Mouse (Mus musculus) testis, adult 2 months (tissue): ENCODE measurements around the gene Mien1.

Experiments
- CTCF ChIP-seq: fragments of 200-500 bp; IDR thresholded peaks from 2 replicates; pipeline ENCODE4 v1.5.1; 2012; ENCODE audit warnings: low read depth, mild to moderate bottlenecking, inconsistent platforms, low read length, moderate library complexity; ENCODE audit not compliant: control insufficient read depth, insufficient read depth, insufficient replicate concordance
- POLR2A ChIP-seq: fragments of 200-500 bp; IDR thresholded peaks from 2 replicates; pipeline ENCODE4 v1.6.1; 2012; ENCODE audit warnings: low read depth, mild to moderate bottlenecking, inconsistent platforms, low read length, moderate library complexity; ENCODE audit not compliant: control insufficient read depth

DNA sequence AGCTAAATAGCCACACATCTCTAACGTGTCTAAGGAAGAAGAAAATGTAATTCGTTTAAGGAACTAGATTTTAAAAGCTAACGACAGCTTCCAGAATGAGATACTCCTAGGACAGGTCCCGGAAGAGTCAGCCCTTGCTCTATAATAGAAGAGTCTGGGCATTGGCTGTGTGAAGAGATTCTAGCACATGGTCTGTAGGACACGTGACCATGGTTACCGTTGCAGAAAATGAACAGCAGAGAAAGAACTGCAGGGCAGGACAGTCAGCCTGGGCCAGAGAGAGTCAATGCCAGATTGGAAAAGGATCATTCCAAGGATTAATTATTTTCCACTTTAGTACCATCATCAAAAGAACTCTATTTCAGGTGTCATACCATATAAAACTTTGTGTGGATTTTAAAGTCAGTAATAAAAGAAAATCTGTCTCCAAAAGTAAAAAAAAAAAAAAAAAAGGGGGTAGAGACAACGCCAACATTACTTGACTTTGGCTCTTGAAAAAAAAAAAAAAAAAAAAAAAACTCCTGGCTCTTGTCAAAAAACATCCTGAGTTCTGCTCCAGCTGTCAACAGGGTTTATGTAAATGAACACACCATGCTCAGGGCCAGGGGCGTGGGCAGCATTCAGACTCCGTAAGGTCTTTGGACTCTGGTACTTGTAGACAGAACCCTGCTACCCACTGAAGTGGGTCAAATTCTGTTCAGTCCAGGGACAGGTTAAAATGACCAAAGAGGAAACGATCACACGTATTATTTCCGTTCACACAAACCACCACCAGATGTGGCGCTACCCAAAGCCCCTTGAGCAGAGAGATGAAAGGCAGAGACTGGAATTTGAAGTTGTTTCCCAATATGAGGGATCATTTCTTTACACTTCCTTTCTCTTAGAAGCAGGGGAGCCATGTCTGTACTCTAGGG is 40.5 kb upstream of the Mien1 start:
- TF ChIP-seq CTCF (no peak), POLR2A (no peak)
